Mouse (Mus musculus) hindbrain, embryonic 11.5 days (tissue): ENCODE measurements around the gene Capn10. TPM values are rescaled to one million over a fixed set of nuclear protein-coding genes. Genes with fewer than 3 reads are reported as not detected.

ENCODE experiments used
- ATAC-seq: fragments of 200-750 bp; cut with Nextera tagmentation; 2 replicates; pipeline ENCODE4 v1.8.0; 2017; ENCODE audit warnings: mild to moderate bottlenecking, moderate TSS enrichment, moderate library complexity; ENCODE audit not compliant: low FRiP score
- DNase-seq: peaks from one replicate; pipeline ENCODE4 v3.0.0-alpha.2; 2015; ENCODE audit warnings: low spot score
- H3K27ac ChIP-seq: fragments of 300-500 bp; sonication (generic); 2 replicates; pipeline ENCODE4 v1.5.1; 2014; ENCODE audit warnings: mild to moderate bottlenecking, low read depth, low read length
- H3K27me3 ChIP-seq: fragments of 300-500 bp; sonication (generic); 2 replicates; pipeline ENCODE4 v1.6.1; 2014; ENCODE audit warnings: mild to moderate bottlenecking, low read length, moderate library complexity, mixed read lengths; ENCODE audit not compliant: control insufficient read depth, insufficient read depth
- H3K36me3 ChIP-seq: fragments of 300-500 bp; sonication (generic); 2 replicates; pipeline ENCODE4 v1.6.1; 2014; ENCODE audit warnings: mild to moderate bottlenecking, low read length, moderate library complexity, mixed read lengths; ENCODE audit not compliant: control insufficient read depth, insufficient read depth
- H3K4me1 ChIP-seq: fragments of 300-500 bp; sonication (generic); replicated peaks from 2 replicates; pipeline ENCODE4 v1.6.1; 2014; ENCODE audit warnings: low read length, mixed read lengths; ENCODE audit not compliant: control insufficient read depth, insufficient read depth
- H3K4me2 ChIP-seq: fragments of 300-500 bp; sonication (generic); replicated peaks from 2 replicates; pipeline ENCODE4 v1.6.1; 2014; ENCODE audit warnings: mild to moderate bottlenecking, low read depth, low read length
- H3K4me3 ChIP-seq: fragments of 300-500 bp; sonication (generic); 2 replicates; pipeline ENCODE4 v1.5.1; 2014; ENCODE audit warnings: low read depth, low read length
- H3K9ac ChIP-seq: fragments of 300-500 bp; sonication (generic); 2 replicates; pipeline ENCODE4 v1.6.1; 2014; ENCODE audit warnings: low read depth, low read length
- H3K9me3 ChIP-seq: fragments of 300-500 bp; sonication (generic); 2 replicates; pipeline ENCODE4 v1.6.1; 2016; ENCODE audit warnings: low read length; ENCODE audit not compliant: control insufficient read depth
- WGBS: fragments of 180-500 bp; shearing (Covaris S2); extraction: QIAGEN DNeasy Blood & Tissue Kit; methylation state at CpG from one replicate; pipeline ENCODE4 v1.1.7; 2014; 5-methylcytosine and 5-hydroxymethylcytosine counted together
- polyA plus RNA-seq: library from polyadenylated mRNA; unstranded; fragments of >200 nt; fragmentation: Nextera tagmentation; extraction: Ambion mirVana; gene quantifications from 2 replicates; pipeline ENCODE4 v1.2.1, GENCODE M21; 2014

The Capn10 gene
- polyA plus RNA-seq, 1 experiment from 2014 or later, result 32.3 TPM

- no peaks in the 10 kb centered on the region for H3K4me1 ChIP-seq
- WGBS, result 54% methylated on average over 6 of the region's 6 CpGs
- H3K9me3 ChIP-seq, result no peaks in the 10 kb centered on the region
- no peaks in the 10 kb centered on the region for H3K27me3 ChIP-seq
- H3K27ac ChIP-seq, result no peak overlapping the region
- DNase-seq (no peak), ATAC-seq (no peak)
- H3K36me3 ChIP-seq, result no peaks in the 10 kb centered on the region
- H3K9ac ChIP-seq, result no peak overlapping the region
- no peak overlapping the region for H3K4me2 ChIP-seq
- no peak overlapping the region for H3K4me3 ChIP-seq
These were observed 42.0 kb downstream of the Capn10 start for GRCm38 (mm10) chr1:92976141-92976566.

- H3K36me3 ChIP-seq, result no peaks in the 10 kb centered on the region
- H3K4me2 ChIP-seq, result no peak overlapping the region
- no peak for ATAC-seq
- H3K4me1 ChIP-seq, result no peaks in the 10 kb centered on the region
- no peak overlapping the region for H3K4me3 ChIP-seq
- no peak overlapping the region for H3K27ac ChIP-seq
- H3K9ac ChIP-seq, result no peak overlapping the region
- 48% methylated on average over 7 of the region's 7 CpGs for WGBS
- no peaks in the 10 kb centered on the region for H3K27me3 ChIP-seq
- no peak for DNase-seq
- H3K9me3 ChIP-seq, result no peaks in the 10 kb centered on the region
These were observed 44.5 kb downstream of the Capn10 start for GRCm38 (mm10) chr1:92978645-92979044.

- no peaks in the 10 kb centered on the region for H3K27me3 ChIP-seq
- H3K36me3 ChIP-seq, result no peaks in the 10 kb centered on the region
- no peaks in the 10 kb centered on the region for H3K4me1 ChIP-seq
- H3K27ac ChIP-seq, result no peak overlapping the region
- no peak overlapping the region for H3K4me2 ChIP-seq
- no peaks in the 10 kb centered on the region for H3K9me3 ChIP-seq
- H3K4me3 ChIP-seq, result no peak overlapping the region
- ATAC-seq (no peak; the same call in 1 of the 2 replicates), DNase-seq (no peak)
- 38% methylated on average over 11 of the region's 11 CpGs for WGBS
- H3K9ac ChIP-seq, result no peak overlapping the region
These were observed 45.0 kb downstream of the Capn10 start for GRCm38 (mm10) chr1:92979073-92979602.

- H3K27ac ChIP-seq, result no peak overlapping the region
- H3K9ac ChIP-seq, result no peak overlapping the region
- H3K9me3 ChIP-seq, result no peaks in the 10 kb centered on the region
- no peak overlapping the region for H3K4me2 ChIP-seq
- H3K4me3 ChIP-seq, result no peak overlapping the region
- WGBS, result 79% methylated on average over 7 of the region's 7 CpGs
- ATAC-seq (no peak), DNase-seq (no peak)
- no peaks in the 10 kb centered on the region for H3K36me3 ChIP-seq
- H3K27me3 ChIP-seq, result no peaks in the 10 kb centered on the region
- no peaks in the 10 kb centered on the region for H3K4me1 ChIP-seq
These were observed 47.1 kb downstream of the Capn10 start for GRCm38 (mm10) chr1:92981056-92981845.

- WGBS, result 91% methylated on average over 17 of the region's 17 CpGs
- Histone ChIP-seq H3K4me1 (no peaks in the 10 kb centered on the region), H3K4me3 (no peak overlapping the region), H3K9me3 (no peaks in the 10 kb centered on the region), H3K4me2 (no peak overlapping the region), H3K9ac (no peak overlapping the region), H3K36me3 (no peaks in the 10 kb centered on the region), H3K27ac (no peak overlapping the region), H3K27me3 (no peaks in the 10 kb centered on the region)
- ATAC-seq, result no peak
- DNase-seq, result no peak
These were observed 48.9 kb downstream of the Capn10 start for GRCm38 (mm10) chr1:92982931-92983605.

GRCm38 (mm10) chr1:92984999-92985398, 50.8 kb downstream of the Capn10 start:
- DNase-seq (no peak), ATAC-seq (no peak)
- Histone ChIP-seq H3K36me3 (no peaks in the 10 kb centered on the region), H3K4me1 (no peaks in the 10 kb centered on the region), H3K27ac (no peak overlapping the region), H3K4me3 (no peak overlapping the region), H3K9ac (no peak overlapping the region), H3K27me3 (no peaks in the 10 kb centered on the region), H3K4me2 (no peak overlapping the region), H3K9me3 (no peaks in the 10 kb centered on the region)
- 94% methylated on average over 5 of the region's 5 CpGs for WGBS

GRCm38 (mm10) chr1:92988894-92989293, 54.7 kb downstream of the Capn10 start:
- H3K4me2 ChIP-seq, result no peak overlapping the region
- H3K27me3 ChIP-seq, result no peaks in the 10 kb centered on the region
- ATAC-seq (no peak), DNase-seq (no peak)
- H3K4me3 ChIP-seq, result no peak overlapping the region
- H3K36me3 ChIP-seq, result no peaks in the 10 kb centered on the region
- H3K9ac ChIP-seq, result no peak overlapping the region
- H3K27ac ChIP-seq, result no peak overlapping the region
- WGBS, result 82% methylated on average over 4 of the region's 4 CpGs
- no peaks in the 10 kb centered on the region for H3K4me1 ChIP-seq
- no peaks in the 10 kb centered on the region for H3K9me3 ChIP-seq

- Histone ChIP-seq H3K4me2 (no peak overlapping the region), H3K9me3 (no peaks in the 10 kb centered on the region), H3K27me3 (no peaks in the 10 kb centered on the region), H3K4me1 (no peaks in the 10 kb centered on the region), H3K36me3 (no peaks in the 10 kb centered on the region), H3K27ac (no peak overlapping the region), H3K9ac (no peak overlapping the region), H3K4me3 (no peak overlapping the region)
- 81% methylated on average over 4 of the region's 4 CpGs for whole genome bisulfite sequencing
- DNase-seq, result no peak
- ATAC-seq, result no peak
These were observed 55.7 kb downstream of the Capn10 start for GRCm38 (mm10) chr1:92989891-92990290.
